Mouse (Mus musculus) midbrain, embryonic 13.5 days (tissue): ENCODE results near the gene Sema4c. TPM values are rescaled to one million over a fixed set of nuclear protein-coding genes. Genes with fewer than 3 reads are reported as not detected.

Source experiments
- ATAC-seq: fragments of 200-750 bp; cut with Nextera tagmentation; 2 replicates; pipeline ENCODE4 v1.8.0; 2017; ENCODE audit warnings: mild to moderate bottlenecking, moderate TSS enrichment, moderate library complexity
- H3K27ac ChIP-seq: fragments of 300-500 bp; sonication (generic); 2 replicates; pipeline ENCODE4 v1.5.1; 2015; ENCODE audit warnings: inconsistent platforms, mild to moderate bottlenecking, moderate library complexity
- H3K27me3 ChIP-seq: fragments of 300-500 bp; sonication (generic); 2 replicates; pipeline ENCODE4 v1.6.1; 2015; ENCODE audit warnings: mild to moderate bottlenecking, inconsistent platforms
- H3K36me3 ChIP-seq: fragments of 300-500 bp; sonication (generic); 2 replicates; pipeline ENCODE4 v1.6.1; 2015; ENCODE audit warnings: mild to moderate bottlenecking, inconsistent platforms
- H3K4me1 ChIP-seq: fragments of 300-500 bp; sonication (generic); replicated peaks from 2 replicates; pipeline ENCODE4 v1.6.1; 2015; ENCODE audit warnings: inconsistent platforms
- H3K4me2 ChIP-seq: fragments of 300-500 bp; sonication (generic); replicated peaks from 2 replicates; pipeline ENCODE4 v1.6.1; 2015; ENCODE audit warnings: moderate library complexity, mild to moderate bottlenecking, inconsistent platforms
- H3K4me3 ChIP-seq: fragments of 300-500 bp; sonication (generic); replicated peaks from 2 replicates; pipeline ENCODE4 v1.5.1; 2015; ENCODE audit warnings: mild to moderate bottlenecking, inconsistent platforms
- H3K9ac ChIP-seq: fragments of 300-500 bp; sonication (generic); replicated peaks from 2 replicates; pipeline ENCODE4 v1.6.1; 2015; ENCODE audit warnings: mild to moderate bottlenecking, inconsistent platforms
- H3K9me3 ChIP-seq: fragments of 300-500 bp; sonication (generic); 2 replicates; pipeline ENCODE4 v1.6.1; 2016; ENCODE audit warnings: mild to moderate bottlenecking, inconsistent platforms
- WGBS: fragments of 180-500 bp; shearing (Covaris S2); methylation state at CpG from one replicate; pipeline ENCODE4 v1.1.7; 2015; 5-methylcytosine and 5-hydroxymethylcytosine counted together
- polyA plus RNA-seq: library from polyadenylated mRNA; unstranded; fragments of >200 nt; fragmentation: Nextera tagmentation; extraction: Ambion mirVana; gene quantifications from 2 replicates; pipeline ENCODE4 v1.2.1, GENCODE M21; 2015

Gene Sema4c
- 33.4 and 35.4 TPM in 2 replicates for polyA plus RNA-seq

DNA sequence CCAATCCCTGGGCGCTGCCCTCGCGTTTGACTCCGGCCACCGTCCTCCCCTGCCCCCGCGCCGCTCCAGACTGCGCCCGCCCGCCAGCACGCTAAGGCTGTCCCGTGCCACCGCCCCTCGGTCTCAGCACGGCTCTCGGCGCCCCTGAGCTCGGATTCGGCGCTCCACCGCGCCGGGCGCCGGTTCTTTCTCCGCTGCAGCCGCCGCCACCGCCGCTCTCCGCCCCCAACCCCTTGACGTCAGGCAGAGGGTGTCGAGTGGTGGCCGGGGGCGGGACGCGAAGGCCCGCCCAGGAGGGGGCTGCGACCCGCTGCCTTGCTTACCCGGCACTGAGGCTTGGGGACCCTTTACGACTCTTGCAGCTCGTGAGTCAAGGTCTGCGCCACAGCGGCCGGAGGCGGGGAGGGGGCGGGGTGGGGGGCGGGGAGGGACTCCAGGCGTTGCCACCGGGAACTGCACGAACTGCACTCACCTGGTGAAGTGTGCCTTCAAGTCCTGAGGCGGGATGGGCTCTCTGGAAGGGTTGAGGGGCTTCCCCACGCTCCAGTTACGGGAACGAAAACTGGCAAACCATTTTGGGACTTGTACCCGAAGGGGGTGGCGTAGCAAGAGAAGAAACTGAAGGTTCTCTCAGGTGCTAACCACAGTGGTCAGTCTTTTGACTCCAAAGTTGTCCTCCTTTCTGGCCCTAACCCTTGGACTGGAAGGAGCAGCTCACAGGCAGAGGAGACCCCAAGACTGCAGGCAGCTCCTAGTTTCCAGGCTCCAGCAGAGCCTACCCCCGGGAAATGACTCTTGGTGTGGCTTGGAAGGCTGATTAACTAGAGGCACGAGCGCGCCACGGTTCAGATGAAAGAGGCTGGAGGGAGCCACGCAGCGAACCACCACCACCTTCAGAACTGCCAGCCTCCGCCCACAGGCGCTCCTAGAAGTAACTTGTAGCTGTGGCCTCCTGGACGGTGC, at the start of gene Sema4c:
Gene Sema4c (minus strand): TSS at position 319 of the 963 bp plus-strand sequence.
- WGBS: under 1% methylated on average over 66 of the region's 69 CpGs
- Histone ChIP-seq H3K4me3 (peak within 1 kb of the TSS; percentile 99), H3K27ac (peak within 1 kb of the TSS; percentile 100), H3K27me3 (0 out of 2 replicates have a peak, but pooled peaks cover 4% of the 10 kb centered on the region), H3K36me3 (peaks cover 20% of the 10 kb centered on the region), H3K4me2 (peak within 1 kb of the TSS; percentile 99), H3K9me3 (no peaks in the 10 kb centered on the region), H3K4me1 (peaks cover 38% of the 10 kb centered on the region), H3K9ac (peak within 1 kb of the TSS; percentile 99)
- peak; percentile 66 for ATAC-seq

- Histone ChIP-seq H3K4me3 (no peak overlapping the region), H3K27ac (no peak overlapping the region), H3K9ac (no peak overlapping the region), H3K4me2 (no peak overlapping the region), H3K36me3 (no peaks in the 10 kb centered on the region), H3K4me1 (peaks cover 8% of the 10 kb centered on the region), H3K27me3 (no peaks in the 10 kb centered on the region), H3K9me3 (no peaks in the 10 kb centered on the region)
- WGBS: 77% methylated on average over 7 of the region's 7 CpGs
- ATAC-seq: no peak
Measured at GRCm38 (mm10) chr1:36606951-36607350, 48.8 kb upstream of the Sema4c start.

- Histone ChIP-seq H3K27me3 (no peaks in the 10 kb centered on the region), H3K27ac (no peak overlapping the region), H3K9me3 (no peaks in the 10 kb centered on the region), H3K4me3 (no peak overlapping the region), H3K9ac (no peak overlapping the region), H3K4me1 (no peaks in the 10 kb centered on the region), H3K4me2 (no peak overlapping the region), H3K36me3 (no peaks in the 10 kb centered on the region)
- 84% methylated on average over 12 of the region's 12 CpGs for WGBS
- ATAC-seq: no peak
Measured at GRCm38 (mm10) chr1:36604254-36605156, 46.4 kb upstream of the Sema4c start.

- Histone ChIP-seq H3K4me2 (no peak overlapping the region), H3K9me3 (no peaks in the 10 kb centered on the region), H3K36me3 (no peaks in the 10 kb centered on the region), H3K4me3 (no peak overlapping the region), H3K27ac (no peak overlapping the region), H3K9ac (no peak overlapping the region), H3K4me1 (no peaks in the 10 kb centered on the region), H3K27me3 (no peaks in the 10 kb centered on the region)
- ATAC-seq: no peak
- WGBS: 82% methylated on average over 9 of the region's 9 CpGs
Measured at GRCm38 (mm10) chr1:36603361-36603760, 45.2 kb upstream of the Sema4c start.

- no peaks in the 10 kb centered on the region for H3K36me3 ChIP-seq
- no peak overlapping the region for H3K9ac ChIP-seq
- no peaks in the 10 kb centered on the region for H3K27me3 ChIP-seq
- H3K27ac ChIP-seq: no peak overlapping the region
- no peak for ATAC-seq
- no peaks in the 10 kb centered on the region for H3K9me3 ChIP-seq
- H3K4me2 ChIP-seq: no peak overlapping the region
- no peak overlapping the region for H3K4me3 ChIP-seq
- 69% methylated on average over 4 of the region's 4 CpGs for WGBS
- H3K4me1 ChIP-seq: no peaks in the 10 kb centered on the region
Measured at GRCm38 (mm10) chr1:36602271-36602670, 44.1 kb upstream of the Sema4c start.

DNA sequence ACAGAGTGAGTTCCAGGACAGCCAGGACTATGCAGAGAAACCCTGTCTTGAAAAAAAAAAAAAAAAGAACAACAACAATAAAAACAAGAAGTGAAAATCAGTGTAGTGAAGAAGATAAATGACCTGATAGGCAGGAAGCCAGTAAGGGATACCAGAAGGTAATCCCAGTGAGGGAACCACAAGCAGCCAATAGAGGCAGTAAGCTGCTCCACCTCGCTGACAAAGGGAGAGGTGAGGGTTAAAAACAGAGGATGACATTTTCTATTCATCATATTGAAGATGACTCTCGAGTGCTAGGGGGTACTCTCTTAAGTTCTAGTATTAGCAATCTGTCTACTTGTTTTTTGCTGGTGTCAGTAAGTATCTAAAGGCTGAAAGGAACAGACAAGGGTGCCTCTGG, 40.3 kb upstream of the Sema4c start:
- no peak for ATAC-seq
- Histone ChIP-seq H3K9ac (no peak overlapping the region), H3K36me3 (no peaks in the 10 kb centered on the region), H3K4me3 (no peak overlapping the region), H3K27me3 (no peaks in the 10 kb centered on the region), H3K9me3 (no peaks in the 10 kb centered on the region), H3K4me1 (peaks cover 12% of the 10 kb centered on the region), H3K4me2 (no peak overlapping the region), H3K27ac (no peak overlapping the region)
- WGBS: 70% methylated on average over 2 of the region's 2 CpGs

GRCm38 (mm10) chr1:36596114-36596513, 38.0 kb upstream of the Sema4c start:
- Histone ChIP-seq H3K27me3 (no peaks in the 10 kb centered on the region), H3K27ac (peak overlapping the region; percentile 56), H3K9me3 (no peaks in the 10 kb centered on the region), H3K9ac (no peak overlapping the region), H3K4me2 (no peak overlapping the region), H3K4me3 (no peak overlapping the region), H3K36me3 (no peaks in the 10 kb centered on the region), H3K4me1 (peaks cover 12% of the 10 kb centered on the region)
- ATAC-seq: peak; percentile 86
- 18% methylated on average over 4 of the region's 4 CpGs for WGBS

DNA sequence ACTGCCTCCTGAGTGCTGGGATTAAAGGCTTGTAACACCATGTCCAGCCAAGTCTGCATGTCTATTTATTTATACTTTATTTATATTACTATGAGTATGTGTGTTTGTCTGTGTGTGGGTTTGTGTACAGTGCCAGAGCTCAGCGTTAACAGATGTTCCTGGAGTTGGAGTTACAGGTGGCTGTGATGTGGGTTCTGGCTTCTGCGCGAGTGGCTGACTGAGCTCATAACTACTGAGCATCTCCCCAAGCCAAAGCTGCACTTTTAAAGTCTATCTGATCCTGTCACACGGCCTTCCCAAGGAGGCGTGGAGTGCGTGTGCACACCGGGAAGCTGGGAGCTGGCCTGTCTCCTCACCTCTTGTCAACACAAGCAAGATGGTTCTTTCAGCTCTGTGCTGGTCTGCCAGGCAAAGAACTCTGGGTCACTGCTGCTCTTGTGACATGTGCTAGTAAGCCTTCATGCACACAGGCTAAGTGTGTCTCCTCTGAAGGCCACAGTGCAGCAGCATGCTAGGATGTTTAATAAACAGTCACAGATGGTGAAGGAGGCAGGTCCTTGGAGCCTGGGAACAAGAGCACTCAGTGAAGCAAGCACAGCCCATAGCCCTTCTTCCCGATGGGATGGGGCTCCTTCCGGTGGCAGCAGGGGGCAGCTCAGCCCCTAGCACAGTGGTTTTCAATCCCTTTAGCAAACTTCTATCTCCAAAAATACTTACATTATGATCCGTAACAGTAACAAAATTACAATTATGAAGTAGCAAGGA, 37.2 kb upstream of the Sema4c start:
- H3K9ac ChIP-seq: no peak overlapping the region
- H3K36me3 ChIP-seq: no peaks in the 10 kb centered on the region
- H3K4me1 ChIP-seq: peaks cover 19% of the 10 kb centered on the region
- 61% methylated on average over 10 of the region's 10 CpGs for WGBS
- no peaks in the 10 kb centered on the region for H3K27me3 ChIP-seq
- ATAC-seq: peak; percentile 43; the same call in 1 of the 2 replicates
- H3K4me3 ChIP-seq: no peak overlapping the region
- H3K9me3 ChIP-seq: no peaks in the 10 kb centered on the region
- no peak overlapping the region for H3K4me2 ChIP-seq
- peak overlapping the region; percentile 51 for H3K27ac ChIP-seq

DNA sequence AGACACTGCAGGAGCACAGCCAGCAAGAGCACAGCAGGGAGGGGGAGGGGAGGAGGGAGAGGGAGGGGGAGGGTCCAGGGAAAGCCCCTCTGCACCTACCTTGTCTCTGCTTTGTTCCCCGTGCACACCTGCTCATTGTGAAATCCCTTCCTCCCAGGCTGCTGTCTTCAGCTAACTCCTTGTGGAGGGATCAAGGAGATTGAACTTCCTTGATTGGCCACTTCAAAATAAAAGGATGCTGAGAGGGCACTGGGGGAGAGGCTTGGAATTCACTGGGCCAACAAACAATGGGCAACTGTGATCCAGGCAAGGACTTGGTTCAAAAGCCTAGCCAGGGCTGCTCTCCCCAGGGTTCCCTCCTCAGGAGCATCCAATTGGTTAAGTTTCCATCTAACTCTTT, 35.0 kb upstream of the Sema4c start:
- no peaks in the 10 kb centered on the region for H3K27me3 ChIP-seq
- H3K4me3 ChIP-seq: no peak overlapping the region
- no peak overlapping the region for H3K27ac ChIP-seq
- ATAC-seq: no peak
- H3K4me1 ChIP-seq: peaks cover 30% of the 10 kb centered on the region
- H3K9me3 ChIP-seq: no peaks in the 10 kb centered on the region
- H3K4me2 ChIP-seq: no peak overlapping the region
- H3K36me3 ChIP-seq: no peaks in the 10 kb centered on the region
- WGBS: 11% methylated on average over 1 of the region's 1 CpGs
- H3K9ac ChIP-seq: no peak overlapping the region

- no peak for ATAC-seq
- H3K4me1 ChIP-seq: peaks cover 34% of the 10 kb centered on the region
- no peak overlapping the region for H3K4me2 ChIP-seq
- H3K9ac ChIP-seq: no peak overlapping the region
- H3K36me3 ChIP-seq: no peaks in the 10 kb centered on the region
- no peak overlapping the region for H3K4me3 ChIP-seq
- H3K27me3 ChIP-seq: no peaks in the 10 kb centered on the region
- WGBS: 100% methylated on average over 2 of the region's 2 CpGs
- no peaks in the 10 kb centered on the region for H3K9me3 ChIP-seq
- no peak overlapping the region for H3K27ac ChIP-seq
Measured at GRCm38 (mm10) chr1:36591408-36591807, 33.3 kb upstream of the Sema4c start.

DNA sequence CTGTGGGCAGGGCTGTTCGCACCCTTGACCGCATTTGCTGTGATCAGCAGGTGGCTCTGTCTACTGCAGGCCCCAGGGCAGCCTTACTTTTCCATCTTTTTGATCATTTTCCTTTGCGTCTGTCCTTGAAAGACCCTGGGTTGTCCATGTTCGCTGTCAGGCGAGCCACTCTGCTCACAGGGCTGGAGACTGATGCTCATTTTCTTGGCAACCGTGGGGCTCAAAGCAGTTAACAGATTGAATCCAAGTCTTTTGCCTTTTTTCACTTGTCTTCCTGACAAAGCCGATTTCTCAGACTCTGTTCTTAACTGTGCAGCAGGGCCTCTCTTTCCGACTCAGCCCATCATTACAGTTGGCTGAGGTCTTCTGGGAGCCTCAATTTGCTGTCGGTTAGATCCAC, 32.5 kb upstream of the Sema4c start:
- no peaks in the 10 kb centered on the region for H3K9me3 ChIP-seq
- WGBS: 52% methylated on average over 9 of the region's 9 CpGs
- no peak overlapping the region for H3K4me3 ChIP-seq
- no peak for ATAC-seq
- no peak overlapping the region for H3K4me2 ChIP-seq
- H3K4me1 ChIP-seq: peaks cover 27% of the 10 kb centered on the region; the same call in 1 of the 2 replicates
- no peak overlapping the region for H3K27ac ChIP-seq
- no peak overlapping the region for H3K9ac ChIP-seq
- no peaks in the 10 kb centered on the region for H3K36me3 ChIP-seq
- H3K27me3 ChIP-seq: no peaks in the 10 kb centered on the region
